Mouse (Mus musculus): Measurements from ENCODE around the gene Unc5c.

GRCm38 (mm10) chr3:141745322-141745721 is 280.3 kb downstream of the Unc5c start:
- TF ChIP-seq CTCF (IDR thresholded peaks at IDR 0.05 in 2 of 3, conservative IDR thresholded peaks at IDR 0.05 in 1 of 3; ENCODE audit: control insufficient read depth in 1 of 3, insufficient read depth in 1 of 3, low read depth in 2 of 3, low read length in 3 of 3, poor library complexity in 1 of 3, severe bottlenecking in 1 of 3) (no peak), RAD21 (IDR thresholded peaks at IDR 0.05; ENCODE audit: low read depth, low read length) (no peak), POLR2A (IDR thresholded peaks at IDR 0.05; ENCODE audit: control insufficient read depth in 1 of 2, insufficient read depth in 1 of 2, low read depth in 1 of 2, low read length in 2 of 2, poor library complexity in 1 of 2) (no peak), TCF12 (IDR thresholded peaks at IDR 0.05; ENCODE audit: low read depth, low read length) (no peak), MAX (IDR thresholded peaks at IDR 0.05; ENCODE audit: low read length) (no peak), TAL1 (IDR thresholded peaks at IDR 0.05; ENCODE audit: low read length) (no peak), ELF1 (IDR thresholded peaks at IDR 0.05; ENCODE audit: low read depth, low read length) (no peak), E2F4 (IDR thresholded peaks at IDR 0.05; ENCODE audit: borderline replicate concordance, low read depth, low read length) (no peak), ZKSCAN1 (IDR thresholded peaks at IDR 0.05; ENCODE audit: low read depth, low read length) (no peak), ZC3H11A (IDR thresholded peaks at IDR 0.05; ENCODE audit: low read depth, low read length) (no peak), POLR2AphosphoS5 (IDR thresholded peaks at IDR 0.05; ENCODE audit: borderline replicate concordance, low read depth, low read length) (no peak), ZNF384 (IDR thresholded peaks at IDR 0.05; ENCODE audit: low read depth, low read length) (no peak), EP300 (IDR thresholded peaks at IDR 0.05; ENCODE audit: low read depth in 1 of 2, low read length in 2 of 2) (no peak)
